Mouse (Mus musculus) ES-CJ7 (cell line): ENCODE results near the gene Mzt1.
"Not testable (repeated sequence)": the region's sequence is repeated elsewhere in the genome, so short reads cannot be mapped to it uniquely, and the experiment has no call there.

Experiments used
- DNase-seq: peaks from one replicate; pipeline ENCODE4 v3.0.0; 2011; ENCODE audit warnings: low read depth, low spot score

Mzt1 gene

GRCm38 (mm10) chr14:99046031-99046781, at the start of gene Mzt1, which contains the start of gene Bora:
Gene Mzt1, minus strand, starts transcription at chr14:99046134.
Gene Bora, plus strand, starts transcription at chr14:99046222.
- peak; percentile 94 for DNase-seq

- DNase-seq: no peak
Measured at GRCm38 (mm10) chr14:99088947-99089346, 43.0 kb upstream of the Mzt1 start.

- DNase-seq: no peak
Measured at GRCm38 (mm10) chr14:99071146-99071545, 25.2 kb upstream of the Mzt1 start.

- DNase-seq: no peak
Measured at GRCm38 (mm10) chr14:99063091-99063490, 17.2 kb upstream of the Mzt1 start.

GRCm38 (mm10) chr14:99060616-99061015, 14.7 kb upstream of the Mzt1 start:
- no peak for DNase-seq

- no peak for DNase-seq
Measured at GRCm38 (mm10) chr14:99058959-99059586, 13.1 kb upstream of the Mzt1 start.

- DNase-seq: no peak
Measured at GRCm38 (mm10) chr14:99046782-99047181, 848 bp upstream of the Mzt1 start.

- DNase-seq: no peak
Measured at GRCm38 (mm10) chr14:99045378-99046030, 430 bp downstream of the Mzt1 start.

- no peak for DNase-seq
Measured at GRCm38 (mm10) chr14:99044718-99045117, 1.2 kb downstream of the Mzt1 start.

GRCm38 (mm10) chr14:99044096-99044495, 1.8 kb downstream of the Mzt1 start:
- DNase-seq: no peak

- DNase-seq: peak; percentile 48
Measured at GRCm38 (mm10) chr14:99043499-99043898, 2.4 kb downstream of the Mzt1 start.

GRCm38 (mm10) chr14:99041416-99041815, 4.5 kb downstream of the Mzt1 start:
- no peak for DNase-seq

- DNase-seq: peak; percentile 91
Measured at GRCm38 (mm10) chr14:99039308-99039707, 6.6 kb downstream of the Mzt1 start.

GRCm38 (mm10) chr14:99037703-99038102, 8.2 kb downstream of the Mzt1 start:
- peak; percentile 60 for DNase-seq

- no peak for DNase-seq
Measured at GRCm38 (mm10) chr14:99036039-99036438, 9.9 kb downstream of the Mzt1 start.

GRCm38 (mm10) chr14:99034851-99035250, 11.1 kb downstream of the Mzt1 start:
- not testable (repeated sequence) for DNase-seq

- no peak for DNase-seq
Measured at GRCm38 (mm10) chr14:99032596-99032995, 13.3 kb downstream of the Mzt1 start.

GRCm38 (mm10) chr14:99031337-99031873, 14.5 kb downstream of the Mzt1 start:
- no peak for DNase-seq

- DNase-seq: no peak
Measured at GRCm38 (mm10) chr14:99029987-99030386, 15.9 kb downstream of the Mzt1 start.

- no peak for DNase-seq
Measured at GRCm38 (mm10) chr14:99022346-99023086, 23.4 kb downstream of the Mzt1 start.

GRCm38 (mm10) chr14:99019136-99019808, 26.7 kb downstream of the Mzt1 start:
- DNase-seq: no peak
